Mouse (Mus musculus): ENCODE results near the gene Pik3r1.

Gene Pik3r1

DNA sequence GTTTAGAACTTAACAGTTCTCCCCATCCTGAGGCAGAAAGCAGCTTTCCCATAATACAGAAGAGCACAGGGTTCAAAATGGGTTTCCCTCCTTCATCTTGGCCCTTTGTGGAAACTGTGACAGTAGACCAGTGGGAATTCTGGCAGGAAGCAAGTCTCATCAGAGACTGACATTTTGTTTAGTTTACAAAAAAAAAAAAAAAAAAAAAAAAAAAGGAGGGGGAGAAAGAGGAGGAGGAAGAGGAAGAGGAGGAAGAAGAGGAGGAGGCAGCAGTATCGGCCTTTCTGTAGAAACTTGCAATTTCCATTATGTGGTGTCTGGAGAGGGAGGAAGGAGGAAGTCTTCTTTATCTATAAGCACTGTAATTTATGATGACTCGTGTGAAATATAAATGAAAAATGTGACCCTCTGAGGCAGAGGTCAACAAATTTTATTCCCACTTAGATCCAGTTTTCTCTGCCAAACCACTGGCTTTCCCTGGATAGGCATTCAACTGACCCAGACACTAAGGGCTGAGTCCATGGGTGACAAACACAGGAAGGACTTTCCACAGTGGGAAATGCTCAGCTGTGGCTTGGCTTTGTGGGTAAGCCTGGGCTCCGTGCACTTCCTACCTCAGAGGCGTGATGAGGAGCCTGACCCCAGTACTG is 28.2 kb downstream of the Pik3r1 start:
- in situ Hi-C loops (cut with MboI, MseI), result loop anchor here (10.0 kb wide), 1 partner anchor 905 kb away; no protein-coding TSS in a partner anchor

- in situ Hi-C loops (cut with MboI, MseI), result loop anchor here (10.0 kb wide), 1 partner anchor 906 kb away; no protein-coding TSS in a partner anchor
Measured at GRCm38 (mm10) chr13:101738769-101739168, 29.2 kb downstream of the Pik3r1 start.

GRCm38 (mm10) chr13:101736521-101737387 is 31.3 kb downstream of the Pik3r1 start:
- in situ Hi-C loops (cut with MboI, MseI), result loop anchor here (10.0 kb wide), 1 partner anchor 908 kb away; no protein-coding TSS in a partner anchor

- in situ Hi-C loops (cut with MboI, MseI), result loop anchor here (10.0 kb wide), 1 partner anchor 909 kb away; no protein-coding TSS in a partner anchor
Measured at GRCm38 (mm10) chr13:101735364-101736120, 32.5 kb downstream of the Pik3r1 start.

- in situ Hi-C loops (cut with MboI, MseI), result loop anchor here (10.0 kb wide), 1 partner anchor 911 kb away; no protein-coding TSS in a partner anchor
Measured at GRCm38 (mm10) chr13:101734227-101734626, 33.8 kb downstream of the Pik3r1 start.

DNA sequence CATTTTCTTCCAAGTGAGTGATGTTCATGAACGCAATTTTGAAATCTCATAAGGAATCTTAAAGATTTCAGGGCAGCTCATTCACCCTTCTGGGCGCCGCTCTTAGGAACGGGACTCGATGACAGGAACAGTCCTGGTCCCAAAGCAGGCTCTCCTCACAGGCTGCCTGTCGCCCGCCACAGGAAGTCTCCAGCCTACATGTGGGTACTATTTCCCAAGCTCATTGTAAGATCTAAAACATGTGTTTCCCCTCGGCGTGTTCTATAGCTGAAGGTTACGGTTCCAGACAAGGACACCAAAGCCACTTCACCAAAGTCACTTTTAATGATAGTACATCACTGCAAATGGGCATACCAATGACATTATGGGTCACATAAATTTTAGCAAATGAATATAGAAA is 35.3 kb downstream of the Pik3r1 start:
- in situ Hi-C loops (cut with MboI, MseI), result loop anchor here (10.0 kb wide), 1 partner anchor 912 kb away; no protein-coding TSS in a partner anchor

GRCm38 (mm10) chr13:101731777-101732176 is 36.2 kb downstream of the Pik3r1 start:
- in situ Hi-C loops (cut with MboI, MseI), result loop anchor here (10.0 kb wide), 1 partner anchor 913 kb away; no protein-coding TSS in a partner anchor

DNA sequence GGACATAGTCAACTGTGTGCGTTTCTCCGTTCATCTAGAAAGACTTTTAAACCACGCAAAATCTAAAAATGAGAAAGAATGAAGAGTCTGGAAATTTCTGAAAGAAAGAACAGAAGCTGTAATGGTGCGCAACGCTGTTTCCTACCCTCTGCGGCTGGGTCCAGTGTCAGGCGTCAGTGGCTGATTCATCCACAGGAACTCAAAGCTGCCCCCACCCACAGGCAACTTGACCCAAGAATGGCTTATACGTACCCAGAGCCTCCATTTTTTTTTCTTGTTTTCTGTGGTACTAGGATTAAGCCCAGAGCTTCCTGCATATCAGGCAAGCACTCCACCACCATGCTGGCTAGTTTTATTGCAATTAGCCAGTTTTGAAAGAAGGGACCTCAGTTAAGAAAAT is 37.7 kb downstream of the Pik3r1 start:
- in situ Hi-C loops (cut with MboI, MseI), result loop anchor here (10.0 kb wide), 1 partner anchor 914 kb away; no protein-coding TSS in a partner anchor

GRCm38 (mm10) chr13:101729248-101730055 is 38.6 kb downstream of the Pik3r1 start:
- in situ Hi-C loops (cut with MboI, MseI), result loop anchor here (10.0 kb wide), 1 partner anchor 915 kb away; no protein-coding TSS in a partner anchor

- in situ Hi-C loops (cut with MboI, MseI), result no loop called here
Measured at GRCm38 (mm10) chr13:101728816-101729215, 39.2 kb downstream of the Pik3r1 start.

DNA sequence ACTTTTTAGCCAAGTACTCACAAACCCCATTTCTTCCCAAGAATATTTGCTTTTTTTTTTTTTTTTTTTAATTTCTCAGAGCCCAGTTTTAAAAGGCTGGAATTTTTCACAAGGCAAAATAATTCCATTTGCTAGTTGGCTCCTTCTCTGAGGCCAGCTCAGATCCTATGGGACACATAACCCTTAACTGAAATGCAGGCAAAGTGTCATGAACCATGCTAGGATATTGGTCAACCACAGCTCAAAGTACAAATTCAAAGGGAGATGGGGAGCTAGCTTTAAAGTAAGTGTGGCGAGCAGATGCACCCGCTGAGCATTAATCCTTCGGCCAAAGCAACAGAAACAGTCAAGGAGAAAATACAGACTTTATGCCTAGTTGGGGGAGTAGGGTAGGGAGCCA is 39.7 kb downstream of the Pik3r1 start:
- in situ Hi-C loops (cut with MboI, MseI), result no loop called here

DNA sequence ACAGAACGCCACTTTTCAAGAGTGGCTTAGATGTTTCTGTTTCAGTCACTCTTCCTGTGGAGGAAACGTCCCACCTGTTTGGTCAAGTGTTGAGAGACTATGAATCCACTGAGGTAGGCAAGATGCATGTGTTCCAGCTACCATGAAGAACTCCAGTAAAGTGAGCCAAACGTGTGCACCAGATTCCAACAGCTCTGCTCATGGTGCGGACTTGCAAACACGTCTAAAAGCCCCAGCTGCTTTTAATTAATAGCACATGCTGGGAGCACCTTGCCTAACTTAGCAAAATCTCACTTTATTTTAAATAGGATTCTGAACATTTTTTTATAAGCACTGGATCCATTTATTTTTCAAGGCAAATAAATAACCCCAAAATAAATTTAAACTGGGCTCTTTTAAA is 40.2 kb downstream of the Pik3r1 start:
- in situ Hi-C loops (cut with MboI, MseI), result no loop called here

- in situ Hi-C loops (cut with MboI, MseI), result no loop called here
Measured at GRCm38 (mm10) chr13:101726922-101727321, 41.1 kb downstream of the Pik3r1 start.

DNA sequence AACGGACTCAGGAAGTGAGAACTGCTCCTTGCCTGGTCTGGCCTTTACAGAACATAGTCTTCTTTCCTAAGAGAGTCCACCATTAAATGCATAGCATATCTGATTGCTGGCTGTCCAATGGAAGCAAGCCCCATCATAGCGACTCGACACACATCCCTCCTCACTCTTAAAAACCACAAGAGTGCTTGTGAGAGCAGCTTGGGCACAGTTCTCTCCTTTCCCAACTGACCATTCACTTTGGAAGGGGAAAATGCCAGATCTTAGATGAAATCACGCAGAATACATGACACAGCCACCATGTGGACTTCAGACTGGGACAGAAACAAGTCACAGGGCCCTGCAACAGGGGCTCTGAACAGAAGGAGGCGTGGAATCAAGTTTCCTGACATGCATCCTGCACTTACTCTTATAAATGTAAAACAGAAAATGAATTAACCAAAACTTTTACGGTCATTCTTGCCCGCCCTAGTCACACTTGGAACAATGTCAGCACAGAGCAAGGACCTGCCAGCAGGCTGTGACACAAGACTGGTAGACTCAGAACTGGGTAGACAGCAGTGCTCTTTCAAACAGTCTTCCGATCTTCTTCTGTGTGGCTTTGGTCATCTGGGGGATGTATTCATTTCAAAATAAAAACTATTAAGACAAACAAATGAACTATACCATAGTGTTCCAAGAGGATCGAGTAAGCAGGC is 46.0 kb downstream of the Pik3r1 start:
- in situ Hi-C loops (cut with MboI, MseI), result no loop called here

GRCm38 (mm10) chr13:101721154-101721553 is 46.9 kb downstream of the Pik3r1 start:
- in situ Hi-C loops (cut with MboI, MseI), result no loop called here

DNA sequence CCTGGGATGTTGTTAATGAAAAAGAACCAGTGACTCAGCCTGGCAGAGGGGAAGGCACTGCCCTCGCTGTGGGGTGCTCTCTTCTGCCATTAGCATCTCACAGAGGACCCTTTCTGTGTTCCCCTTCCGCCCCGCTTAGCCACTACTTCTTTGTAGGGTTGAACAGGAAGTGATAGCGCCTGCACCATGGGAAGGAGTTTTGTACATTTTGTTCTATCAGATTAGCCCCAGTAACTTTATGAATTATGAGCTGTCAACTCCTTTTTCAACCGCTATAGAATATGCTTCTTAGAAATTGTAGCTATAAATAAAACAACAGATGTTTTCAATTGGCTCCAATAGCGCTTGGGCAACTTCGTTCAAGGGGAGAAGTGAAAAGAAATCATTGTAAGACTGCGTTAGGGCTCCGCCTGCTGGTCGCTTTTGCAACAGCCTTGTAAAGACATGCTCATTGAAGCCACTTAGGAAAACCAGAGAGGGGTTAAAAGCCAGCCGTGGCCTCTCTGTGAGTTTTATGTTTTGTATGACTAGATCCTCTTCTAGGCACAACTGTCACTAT is 48.6 kb downstream of the Pik3r1 start:
- in situ Hi-C loops (cut with MboI, MseI), result no loop called here

- in situ Hi-C loops (cut with MboI, MseI), result no loop called here
Measured at GRCm38 (mm10) chr13:101718744-101719143, 49.3 kb downstream of the Pik3r1 start.

GRCm38 (mm10) chr13:101717836-101718235 is 50.2 kb downstream of the Pik3r1 start:
- in situ Hi-C loops (cut with MboI, MseI), result no loop called here

- in situ Hi-C loops (cut with MboI, MseI), result no loop called here
Measured at GRCm38 (mm10) chr13:101713429-101714088, 54.5 kb downstream of the Pik3r1 start.
